Mouse (Mus musculus): ENCODE results near the gene Tmed11.
"Not testable (repeated sequence)": the region's sequence is repeated elsewhere in the genome, so short reads cannot be mapped to it uniquely, and the experiment has no call there.

- TF ChIP-seq TAL1, GATA1 (IDR thresholded peaks at IDR 0.05; ENCODE audit: low read length): not testable (repeated sequence)
Observed at GRCm38 (mm10) chr5:108751258-108751657, 43.9 kb downstream of the Tmed11 start.
